Mouse (Mus musculus) G1E (cell line): ENCODE data around the gene Hs6st3.

Source experiments
- CTCF ChIP-seq: IDR thresholded peaks from 2 replicates; pipeline ENCODE4 v1.5.1; 2012; ENCODE audit warnings: low read depth, low read length, inconsistent platforms, mixed read lengths
- TAL1 ChIP-seq: conservative IDR thresholded peaks from 2 replicates; pipeline ENCODE4 v1.6.1; 2012; ENCODE audit warnings: low read depth, low read length, inconsistent platforms, mixed read lengths

DNA sequence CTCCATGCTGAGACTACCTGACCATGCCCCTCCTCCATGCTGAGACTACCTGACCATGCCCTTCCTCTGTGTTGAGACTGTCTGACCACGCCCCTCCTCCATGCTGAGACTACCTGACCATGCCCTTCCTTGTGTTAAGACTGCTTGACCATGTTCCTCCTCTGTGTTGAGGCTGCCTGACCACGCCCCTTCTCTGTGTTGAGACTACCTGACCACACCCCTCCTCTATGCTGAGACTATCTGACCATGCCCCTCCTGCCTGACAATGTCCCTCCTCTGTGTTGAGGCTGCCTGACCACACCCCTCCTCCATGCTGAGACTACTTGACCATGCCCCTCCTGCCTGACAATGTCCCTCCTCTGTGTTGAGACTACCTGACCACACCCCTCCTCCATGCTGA, 549.7 kb downstream of the Hs6st3 start:
- TF ChIP-seq CTCF = no peak
- TF ChIP-seq TAL1 = no peak
